Mouse (Mus musculus): ENCODE results near the gene Arhgap9.

Arhgap9 gene

DNA sequence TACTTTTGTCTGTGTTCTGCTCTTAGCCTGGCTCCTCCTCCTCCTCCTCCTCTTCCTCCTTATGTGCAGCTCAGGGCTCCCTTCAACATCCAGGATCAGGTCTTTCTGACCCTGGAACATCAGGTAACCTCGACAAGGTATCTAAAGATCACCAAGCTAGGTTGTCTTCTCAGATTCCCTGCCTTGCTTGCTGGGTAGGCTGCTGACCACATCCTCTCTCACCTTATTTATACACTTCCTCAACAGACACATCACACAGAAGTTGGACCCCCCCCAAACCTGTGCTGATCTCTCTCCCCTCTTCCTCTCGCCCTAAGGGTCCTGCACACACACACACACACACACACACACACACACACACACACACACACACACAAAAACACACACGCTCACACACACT, at the start of gene Arhgap9:
Arhgap9 (plus strand) TSS at position 344 of the 400 bp plus-strand sequence.
- DNase-seq, result no peak

DNA sequence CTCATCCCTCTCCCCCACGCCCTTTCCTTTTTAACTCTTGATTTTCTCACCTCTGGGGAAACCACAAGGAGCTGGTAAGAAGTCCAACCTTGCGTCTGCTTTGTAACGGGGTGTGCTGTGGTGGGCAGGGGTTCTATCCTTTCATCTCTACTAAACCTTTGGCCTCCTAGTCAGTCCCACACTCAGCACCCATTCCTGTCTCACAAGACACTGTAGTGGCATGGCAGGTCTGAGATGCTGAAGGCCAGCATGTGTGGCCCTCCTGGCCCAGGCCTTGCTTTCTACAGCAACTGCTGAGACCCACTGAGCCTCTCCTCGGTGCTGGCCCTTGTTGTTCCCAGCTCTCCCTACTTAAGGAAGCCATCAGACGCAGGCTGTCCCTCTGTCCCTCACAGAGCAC, 49.4 kb upstream of the Arhgap9 start:
- no peak for DNase-seq

DNA sequence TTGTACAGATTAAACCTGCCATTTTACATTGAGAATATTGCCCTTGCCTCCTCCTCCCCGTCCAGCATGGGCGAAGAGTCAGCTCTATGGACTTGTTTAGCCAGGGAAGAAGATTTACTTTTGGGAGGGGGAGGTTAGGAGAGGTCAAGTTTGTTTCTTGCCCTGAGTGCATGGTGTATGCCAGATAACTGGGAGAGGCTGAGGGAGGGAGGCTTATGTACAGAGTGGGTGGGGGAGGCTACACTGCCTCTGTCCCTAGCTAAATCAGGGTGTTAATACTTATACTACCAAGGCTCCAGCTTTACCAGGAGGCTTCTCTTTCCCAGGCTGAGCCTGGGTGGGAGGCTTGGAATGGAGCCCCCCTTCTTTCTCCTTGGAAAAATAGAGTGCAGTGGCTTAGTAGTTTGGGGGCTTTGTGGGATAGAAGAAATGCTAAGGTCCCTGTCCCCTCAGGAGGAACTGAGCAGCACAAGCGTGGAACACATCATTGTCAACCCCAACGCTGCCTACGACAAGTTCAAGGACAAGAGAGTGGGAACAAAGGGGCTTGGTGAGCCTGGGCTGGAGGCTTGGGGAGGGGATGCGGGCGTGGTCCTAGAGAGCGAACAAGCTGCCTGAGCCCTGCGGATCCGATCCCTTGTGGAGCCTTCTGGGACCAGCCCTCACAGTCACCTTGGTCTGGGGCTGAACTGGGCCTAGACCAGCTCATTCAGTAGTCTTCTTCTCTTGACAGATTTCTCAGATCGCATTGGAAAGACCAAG, 47.3 kb upstream of the Arhgap9 start:
- DNase-seq, result no peak

DNA sequence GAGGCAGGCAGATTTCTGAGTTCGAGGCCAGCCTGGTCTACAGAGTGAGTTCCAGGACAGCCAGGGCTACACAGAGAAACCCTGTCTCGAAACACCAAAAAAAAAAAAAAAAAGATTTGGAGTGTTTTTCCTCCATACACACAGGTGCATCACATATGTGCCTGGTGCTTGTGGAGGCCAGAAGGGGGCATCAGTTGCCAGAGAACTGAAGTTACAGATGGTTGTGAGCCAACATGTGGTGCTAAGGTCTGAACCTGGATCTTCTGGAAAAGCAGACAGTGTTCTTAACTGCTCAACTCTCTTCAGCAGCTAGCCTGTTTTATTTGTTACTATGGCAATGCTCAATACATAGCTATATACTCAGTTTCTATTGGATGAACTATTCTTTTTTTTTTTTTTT, 42.0 kb upstream of the Arhgap9 start:
- no peak for DNase-seq

DNA sequence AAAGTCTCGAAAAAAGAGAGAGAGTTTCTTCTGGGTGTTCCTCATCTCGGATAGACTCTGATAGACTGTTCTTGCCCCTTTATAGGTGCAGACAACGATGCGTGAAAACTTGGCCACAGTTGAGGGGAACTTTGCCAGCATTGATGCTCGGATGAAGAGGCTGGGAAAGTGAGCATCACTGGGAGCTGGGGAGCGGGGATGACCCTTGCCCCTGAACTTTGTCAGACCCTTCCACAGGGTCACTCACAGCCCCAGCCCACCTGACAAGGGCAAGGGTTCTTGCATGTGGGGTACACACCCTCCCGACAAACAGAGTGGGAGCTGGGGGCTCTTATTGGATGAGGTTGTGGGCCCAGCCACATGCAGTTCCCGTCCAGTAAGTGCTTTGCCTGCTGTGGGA, 40.4 kb upstream of the Arhgap9 start:
- no peak for DNase-seq

DNA sequence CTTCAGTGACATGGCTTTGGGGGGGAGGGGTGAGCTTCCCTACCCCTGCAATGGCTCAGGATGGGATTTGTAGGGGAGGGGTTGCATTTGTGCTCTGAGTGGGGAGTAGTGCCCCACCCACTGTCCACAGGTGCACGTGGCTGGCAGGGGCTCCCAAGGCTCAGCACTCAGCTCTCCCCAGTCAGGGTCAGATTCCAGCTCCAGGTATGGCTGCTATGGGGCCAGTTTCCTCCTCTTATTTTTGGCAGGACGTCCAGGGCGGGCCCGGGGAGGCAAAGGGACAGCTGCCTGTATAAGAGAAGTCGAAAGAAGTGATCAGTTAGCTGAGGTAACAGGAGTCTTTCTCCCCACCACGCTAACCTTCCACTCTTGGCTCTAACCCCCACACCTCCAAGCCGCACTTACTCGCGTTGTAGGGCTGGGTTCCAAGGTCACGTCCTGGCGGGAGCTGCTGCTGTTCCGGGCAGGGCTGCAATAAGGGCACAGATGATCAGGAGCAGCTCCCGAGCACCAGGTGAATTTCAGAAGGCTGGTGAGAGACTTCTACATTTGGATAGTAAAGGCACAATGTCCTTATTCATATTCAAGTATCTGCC, 39.0 kb upstream of the Arhgap9 start:
- no peak for DNase-seq

DNA sequence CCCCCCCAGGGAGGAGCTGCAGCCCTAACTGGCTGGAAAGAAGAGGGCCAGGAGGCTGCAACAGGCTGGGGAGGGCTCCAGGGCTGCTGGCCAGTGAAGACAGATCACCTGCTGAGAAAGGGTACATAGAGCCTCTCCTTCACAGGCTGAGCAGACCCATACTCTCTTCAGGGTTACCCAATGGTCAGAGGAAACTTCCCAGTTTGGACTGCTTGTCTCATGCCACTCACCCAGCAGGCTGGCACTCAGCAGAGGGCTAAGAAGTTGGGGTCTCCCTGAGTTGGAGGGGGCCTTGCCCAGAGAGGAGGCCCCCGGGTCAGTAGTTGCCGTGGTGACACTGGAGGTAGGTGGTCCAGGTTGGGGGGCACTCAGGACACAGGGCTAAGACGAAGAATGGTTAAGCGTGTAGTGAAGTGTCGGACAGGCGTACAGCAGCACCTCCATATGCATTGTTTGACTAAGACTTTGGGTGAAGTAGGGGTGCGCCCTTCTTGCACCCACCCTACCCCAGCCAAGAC, 37.6 kb upstream of the Arhgap9 start:
- no peak for DNase-seq

DNA sequence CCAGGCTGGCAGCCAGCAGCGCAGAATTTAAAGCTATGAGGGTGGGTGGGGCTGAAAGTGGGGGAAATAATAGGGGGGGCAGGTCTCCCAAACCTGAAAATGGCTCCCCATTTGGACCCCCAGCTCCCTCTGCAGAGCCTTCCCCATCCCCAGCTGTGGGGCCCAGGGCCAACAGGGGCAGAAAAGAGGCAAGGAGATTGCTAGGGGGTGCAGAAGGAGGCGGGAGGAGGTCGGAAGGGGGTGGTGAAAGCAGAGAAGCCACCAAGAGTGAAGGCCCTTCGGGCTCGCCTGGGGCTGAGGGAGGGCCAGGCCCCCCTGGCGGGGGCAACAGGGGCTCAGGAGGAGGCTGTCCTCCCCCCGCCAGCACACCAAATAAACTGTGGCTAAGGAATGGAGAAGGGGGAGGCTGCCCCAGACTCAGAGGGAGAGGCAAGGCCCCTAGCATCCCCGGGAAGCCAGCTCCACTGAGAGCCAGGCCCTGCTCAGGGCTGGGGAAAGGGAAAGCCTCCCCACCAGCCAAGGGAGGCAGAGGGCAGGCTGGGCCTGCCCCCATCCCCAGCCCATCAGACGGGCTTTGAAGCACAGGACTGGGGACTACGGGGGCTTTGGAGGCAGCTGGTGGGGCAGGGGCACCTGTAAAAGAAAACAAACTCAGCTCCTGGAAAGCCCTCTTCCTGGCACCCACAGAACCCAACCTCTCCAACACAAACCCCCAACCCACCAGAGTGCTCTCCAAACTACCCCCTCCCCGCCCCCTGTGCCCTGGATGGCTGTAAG, 36.9 kb upstream of the Arhgap9 start:
- DNase-seq, result no peak

DNA sequence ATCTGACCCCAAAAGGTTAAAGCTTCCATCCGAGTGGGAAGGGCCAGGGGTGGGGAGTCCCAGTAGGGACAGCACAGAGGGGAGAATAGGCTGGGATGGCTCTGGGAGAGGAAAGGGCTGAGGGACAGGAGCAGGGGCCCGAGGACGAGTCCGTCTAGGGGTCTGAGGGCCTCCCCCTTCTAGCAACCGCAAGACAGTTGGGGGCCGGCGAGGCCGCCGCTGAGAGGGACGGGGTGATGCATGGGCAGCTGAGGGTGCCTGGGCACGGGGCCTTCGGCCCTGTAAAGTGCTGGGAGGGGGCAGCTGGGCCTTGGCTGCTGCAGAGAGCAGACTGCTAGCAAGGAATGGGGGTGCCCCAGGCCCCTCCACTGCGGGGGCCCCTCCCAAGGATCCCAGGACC, 36.1 kb upstream of the Arhgap9 start:
- no peak for DNase-seq

DNA sequence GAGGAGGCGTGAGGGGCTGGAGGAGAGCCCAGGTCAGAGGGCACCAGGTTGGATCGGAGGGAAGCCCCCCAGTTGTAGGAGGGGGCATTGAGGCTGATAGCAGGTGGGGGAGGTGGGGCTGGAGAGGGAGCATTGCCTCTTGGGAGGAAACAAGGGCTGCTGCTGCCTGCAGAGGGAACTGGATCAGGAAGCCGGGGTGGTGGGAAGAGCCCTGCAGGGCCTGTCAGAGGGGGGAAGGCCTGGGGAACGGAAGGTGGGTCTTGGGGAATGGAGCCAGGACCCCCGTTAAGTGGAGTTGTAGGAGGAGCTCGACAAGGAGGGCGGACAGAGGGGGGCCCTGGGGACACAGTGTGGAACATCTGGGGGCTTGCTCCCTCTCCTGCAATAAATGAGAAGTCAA, 35.6 kb upstream of the Arhgap9 start:
- no peak for DNase-seq

DNA sequence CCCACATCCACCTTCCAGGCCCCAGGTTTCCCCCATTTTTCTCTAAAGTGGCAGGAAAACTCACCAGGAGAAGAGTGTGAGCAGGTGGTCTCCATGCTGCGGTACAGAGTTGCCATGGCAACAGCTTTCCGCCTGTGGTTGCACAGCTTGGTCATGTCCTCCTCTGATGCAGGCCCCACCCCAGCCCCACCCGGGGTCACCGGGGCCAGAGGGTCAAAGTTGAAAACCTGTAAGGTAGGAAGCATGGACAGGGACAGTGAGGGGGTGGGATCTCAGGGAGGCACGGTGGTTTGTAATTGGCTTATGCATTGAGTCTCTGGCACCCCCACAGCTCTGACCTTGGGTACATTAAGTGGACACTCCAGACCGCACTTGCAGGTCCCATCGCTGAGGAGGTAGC, 35.0 kb upstream of the Arhgap9 start:
- no peak for DNase-seq

DNA sequence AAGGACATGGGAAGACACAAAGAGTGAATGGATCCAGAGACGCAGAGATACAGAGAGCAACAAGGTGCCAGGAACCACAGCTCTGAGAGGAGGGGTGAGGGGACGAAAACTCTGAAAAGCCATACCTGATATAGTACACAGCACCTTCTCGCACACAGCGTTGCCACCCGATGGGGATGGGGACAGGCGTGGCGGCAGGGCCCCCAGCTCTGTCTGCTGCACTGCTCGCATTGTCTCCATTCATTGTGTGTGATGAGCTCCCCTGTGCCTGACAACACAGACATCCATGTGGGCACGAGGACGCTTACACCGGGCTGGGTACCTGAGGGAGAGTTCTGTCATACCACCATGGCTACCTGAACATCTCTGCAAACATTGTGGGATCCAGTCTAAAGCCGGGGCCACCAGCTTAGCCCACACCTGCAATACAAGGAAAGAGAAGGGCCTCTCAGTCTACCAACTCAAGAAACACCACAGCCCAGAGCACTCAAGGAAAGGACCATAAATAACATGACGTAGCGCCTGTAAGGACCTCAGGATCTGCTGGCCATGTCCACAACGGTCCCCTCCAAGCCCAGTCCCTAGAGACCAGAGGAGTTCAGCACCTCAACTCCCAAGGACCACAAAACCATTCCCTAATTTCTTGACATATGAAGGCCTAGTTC, 34.4 kb upstream of the Arhgap9 start:
- no peak for DNase-seq

DNA sequence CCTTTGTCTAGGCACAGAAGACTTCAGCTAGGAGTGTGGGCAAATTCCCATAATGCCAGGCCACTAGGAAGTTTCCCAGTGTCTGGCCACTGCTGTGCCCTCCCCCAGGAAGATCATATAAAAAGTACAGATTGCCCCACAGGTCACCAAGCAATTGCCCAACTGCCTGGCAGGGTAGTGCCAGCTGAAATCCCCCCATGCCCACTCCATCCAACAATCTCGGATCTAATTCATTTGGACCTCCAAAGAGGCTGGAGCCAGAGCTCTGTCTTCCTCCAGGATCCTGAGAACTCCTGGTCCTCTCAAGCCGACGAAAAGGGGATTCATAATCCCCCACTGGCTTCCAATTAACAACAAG, 33.8 kb upstream of the Arhgap9 start:
- DNase-seq, result no peak

DNA sequence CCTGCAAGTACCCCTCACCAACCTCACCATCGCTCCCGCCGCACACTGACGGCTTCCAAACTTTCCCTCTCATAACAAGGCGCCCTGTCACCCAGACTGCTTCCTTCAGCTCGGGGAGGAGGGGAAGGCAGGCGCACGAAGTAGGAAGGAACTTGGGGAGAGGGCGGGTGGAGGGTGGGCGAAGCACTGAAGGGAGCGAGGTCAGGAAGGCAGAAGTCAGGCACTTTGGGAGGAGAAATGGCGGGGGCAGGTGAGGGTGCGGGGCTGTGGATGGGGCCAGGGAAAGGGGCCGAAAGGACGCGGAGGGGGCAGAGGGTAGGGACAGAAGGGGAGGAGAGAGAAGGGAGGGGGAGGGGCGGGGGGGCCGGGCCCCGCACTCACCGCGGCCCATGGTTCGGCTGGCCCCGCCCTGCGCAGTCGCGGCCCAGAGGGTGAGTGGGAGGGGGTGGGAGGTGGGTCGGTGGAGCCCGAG, 33.4 kb upstream of the Arhgap9 start:
- peak; percentile 41 for DNase-seq

DNA sequence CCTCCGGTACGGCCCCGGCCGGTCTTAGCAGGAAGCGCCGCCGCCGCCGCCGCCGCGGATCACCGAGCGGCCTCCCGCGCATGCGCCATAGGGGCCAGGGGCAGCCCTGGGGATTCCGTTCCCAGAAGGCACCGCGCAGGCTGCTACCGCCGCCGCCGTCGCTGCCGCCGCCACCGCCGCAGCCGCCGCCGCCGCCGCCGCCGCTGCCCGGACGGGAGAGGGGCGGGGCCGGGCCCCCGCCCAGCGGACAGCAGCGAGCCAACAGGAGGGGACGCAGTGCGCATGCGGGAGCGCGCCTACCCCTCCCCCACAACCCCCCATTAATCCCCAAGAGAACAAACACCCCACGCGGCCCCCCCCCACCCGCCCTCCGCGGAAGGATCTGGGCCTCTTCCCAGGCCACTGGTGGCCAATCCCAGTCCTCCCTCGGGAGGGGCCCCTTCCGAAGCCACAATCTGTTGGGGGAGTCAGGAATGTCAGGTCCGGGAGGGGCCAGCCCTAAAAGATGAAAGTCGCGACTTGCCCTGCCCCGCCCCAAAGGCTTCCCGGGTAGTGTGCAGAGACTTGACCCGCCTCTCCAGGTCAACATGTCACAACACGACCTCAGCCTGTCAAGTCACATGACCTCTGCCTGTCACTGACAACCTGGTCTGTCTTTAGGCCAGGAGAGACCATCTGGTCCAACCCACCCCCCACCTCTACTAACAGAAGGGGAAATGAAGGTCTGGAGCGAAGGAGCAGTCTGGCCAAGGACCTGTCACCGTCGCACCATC, 32.8 kb upstream of the Arhgap9 start, which contains the start of gene Mbd6:
Mbd6 (minus strand) TSS at position 219 of the 773 bp plus-strand sequence.
- peak; percentile 88 for DNase-seq

DNA sequence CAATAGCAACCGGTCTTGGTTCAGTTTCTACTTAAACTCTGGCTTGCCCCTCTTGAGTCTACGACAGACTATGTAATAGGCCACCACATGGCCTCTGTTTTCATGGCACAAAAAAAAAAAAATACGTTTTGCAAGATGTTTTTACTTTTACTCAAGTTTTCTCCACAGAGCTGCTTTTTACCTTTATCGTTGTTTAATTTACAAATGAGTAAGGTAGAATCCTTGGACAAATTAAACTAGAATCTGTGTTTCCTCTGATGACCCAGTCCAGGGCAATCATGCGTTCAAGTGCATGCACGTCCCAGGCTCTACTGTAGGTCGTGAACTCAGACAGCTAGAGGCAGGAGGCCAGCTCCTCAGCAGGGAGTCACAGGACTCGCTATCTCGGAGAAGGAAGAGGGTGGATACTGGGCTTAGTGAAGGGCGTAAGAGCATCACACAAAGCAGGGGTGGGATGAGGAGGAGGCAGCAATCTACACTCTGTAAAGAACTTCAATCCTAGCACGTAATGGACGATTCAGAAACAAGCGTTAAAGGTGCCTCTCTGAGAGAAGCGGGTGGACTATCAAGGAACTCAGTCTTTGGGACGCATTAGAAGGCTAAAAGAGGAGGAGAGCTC, 32.1 kb upstream of the Arhgap9 start:
- peak; percentile 52 for DNase-seq

DNA sequence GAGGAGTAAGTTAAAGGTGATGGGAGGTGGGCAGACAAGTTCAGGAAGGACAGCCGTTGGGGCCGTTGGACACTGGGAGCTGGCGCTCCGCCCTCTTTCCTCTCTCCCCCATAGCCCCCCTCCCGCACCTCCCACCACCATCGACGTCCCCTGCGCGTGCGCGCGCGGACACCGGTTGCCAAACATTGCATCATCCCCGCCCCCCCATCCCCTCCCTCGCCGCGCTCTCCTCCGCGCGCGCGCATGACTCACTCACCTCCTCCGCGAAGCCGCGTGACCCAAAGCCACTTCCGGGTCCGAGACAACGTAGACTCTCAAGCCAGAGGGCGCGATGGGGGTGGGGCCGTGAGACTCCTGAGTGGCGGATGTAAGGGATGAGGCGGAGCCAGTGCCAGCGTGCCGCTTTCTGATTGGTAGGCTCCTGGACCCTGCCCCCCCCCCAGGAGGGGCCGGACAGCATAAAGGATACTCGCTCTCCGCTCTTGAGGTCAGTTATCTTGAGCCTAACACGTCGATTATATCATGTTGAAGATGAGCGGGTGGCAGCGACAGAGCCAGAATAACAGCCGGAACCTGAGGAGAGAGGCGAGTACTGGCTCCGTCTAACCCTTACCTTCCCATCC, 31.3 kb upstream of the Arhgap9 start:
- peak; percentile 100 for DNase-seq

DNA sequence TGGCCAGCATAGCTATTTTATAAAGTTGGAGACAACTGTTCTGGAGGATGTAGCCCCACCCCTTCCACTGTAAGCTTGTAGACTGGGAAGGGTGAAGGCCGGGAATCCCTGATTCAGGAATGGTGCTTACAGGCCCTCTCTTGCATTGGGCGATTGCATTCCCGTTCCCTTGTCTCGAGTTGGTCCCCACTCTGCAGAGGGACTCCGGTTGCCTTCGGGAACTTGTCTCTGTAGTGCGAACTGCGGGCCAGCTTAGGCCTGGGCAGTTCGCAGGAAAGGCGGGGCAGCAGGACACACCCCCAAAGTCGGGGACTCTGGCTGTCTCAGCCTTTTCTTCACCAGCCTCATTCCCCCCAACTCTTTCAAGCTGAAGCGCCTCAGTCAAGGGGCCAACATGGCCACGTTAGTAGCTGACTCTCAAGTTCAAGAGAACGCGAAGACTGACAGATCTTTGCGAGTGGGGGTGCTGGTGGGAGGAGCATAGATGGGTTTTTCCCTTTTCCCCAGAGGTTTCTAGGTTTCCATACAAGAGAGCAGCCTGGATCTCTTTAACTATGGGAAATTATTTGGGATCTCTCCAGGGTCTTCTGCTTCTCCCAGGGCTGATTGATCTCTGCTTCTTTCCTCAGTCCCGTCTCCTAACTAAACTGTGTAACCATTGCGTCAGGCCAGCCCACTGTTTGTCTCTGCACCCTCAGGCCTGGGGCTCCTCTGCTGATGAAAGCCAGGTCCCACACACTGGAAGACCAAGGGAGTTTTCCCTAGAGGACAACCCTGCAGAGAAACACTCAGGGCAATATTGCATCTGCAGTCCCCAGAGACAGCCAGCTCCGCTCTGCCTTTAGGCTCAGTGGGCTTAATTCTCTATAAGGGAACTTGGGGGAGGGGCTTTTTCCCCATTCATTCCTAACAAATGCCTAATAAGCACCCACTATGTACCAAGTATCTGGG, 30.6 kb upstream of the Arhgap9 start:
- peak; percentile 52 for DNase-seq

DNA sequence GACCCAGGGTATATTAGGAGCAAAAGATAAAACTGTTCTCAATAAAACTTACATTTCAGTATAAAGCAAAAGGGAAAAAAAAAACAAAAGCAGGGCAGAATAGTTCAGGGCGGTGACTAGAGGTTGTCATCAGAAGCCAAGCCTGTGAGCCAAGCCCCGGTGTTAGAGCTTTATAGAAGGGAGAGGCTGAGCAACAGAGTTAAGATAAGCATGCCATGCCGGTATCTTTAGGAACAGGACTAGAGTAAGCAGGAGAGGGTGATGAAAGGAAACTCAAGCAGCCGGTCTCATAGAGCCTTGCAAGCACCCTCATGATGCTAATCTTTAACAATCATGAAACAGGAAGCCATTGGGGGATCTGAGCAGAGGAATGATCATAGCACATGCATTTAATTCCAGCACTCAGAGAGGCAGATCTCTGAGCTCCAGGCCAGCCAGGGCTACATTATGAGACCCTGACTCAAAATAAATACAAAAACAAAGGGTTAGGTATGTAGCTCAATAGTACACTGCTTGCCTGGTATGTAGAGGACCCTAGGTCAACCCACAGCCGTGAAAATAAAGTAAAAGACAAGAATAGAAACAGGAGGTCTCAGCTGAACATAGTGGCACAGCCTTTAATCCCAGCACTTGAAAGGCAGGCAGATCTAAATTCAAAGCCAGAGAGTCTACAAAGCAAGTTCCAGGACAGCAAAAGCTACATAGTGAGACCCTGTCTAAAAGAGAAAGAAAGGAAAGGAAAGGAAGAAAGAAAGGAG, 29.7 kb upstream of the Arhgap9 start:
- no peak for DNase-seq

Data from right cerebral cortex, adult 18-20 months (tissue).